Comparison of ENCODE assay signal across 8 mouse cellular contexts in the genomic region with DNA sequence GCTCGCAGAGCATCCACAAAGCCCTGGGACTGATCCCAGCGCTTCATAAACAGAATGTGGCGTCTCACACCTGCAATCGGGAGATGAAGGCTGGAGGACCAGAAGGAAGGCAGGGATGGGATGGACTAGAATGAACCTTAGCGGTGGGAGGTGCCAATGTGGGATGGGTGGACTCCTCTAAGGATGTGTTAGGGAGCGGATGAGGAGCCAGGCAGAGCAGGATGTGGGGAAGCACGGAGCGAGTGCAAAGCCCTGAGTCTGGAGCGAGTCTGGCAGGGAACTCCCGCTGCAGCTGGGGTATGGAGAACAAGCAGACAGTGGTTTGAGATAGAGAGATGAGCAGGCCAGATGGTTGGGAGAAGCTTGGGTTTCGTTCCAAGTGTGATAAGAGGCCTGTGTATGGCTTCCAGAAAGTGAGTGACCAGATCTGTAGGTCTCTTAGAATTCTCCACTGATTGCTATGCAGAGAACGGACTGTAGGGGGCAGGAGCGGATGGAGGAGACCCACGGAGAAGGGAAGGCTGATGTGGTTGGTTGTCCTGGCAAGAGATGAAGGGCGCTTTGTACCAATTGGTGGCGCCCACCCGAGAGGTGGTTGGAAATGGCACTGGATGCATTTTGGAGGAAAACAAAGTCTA. TPM values are rescaled to one million over a fixed set of nuclear protein-coding genes. Genes with fewer than 3 reads are reported as not detected.
DNase-seq lines count a peak whose midpoint lies in the region; TF ChIP-seq lines count a peak whose summit lies in the region.

No protein-coding gene starts in this region.

- peak; percentile 49; the same call in 1 of the 2 replicates for TF ChIP-seq CTCF in embryonic fibroblast, embryonic 13.5 days (IDR thresholded peaks at IDR 0.05; ENCODE audit: borderline replicate concordance, insufficient read depth, low read length)

- H3K36me3 ChIP-seq in splenic B cell, adult 2 months (ENCODE audit: control insufficient read depth, insufficient read depth, low read length, poor library complexity, severe bottlenecking): no peaks in the 10 kb centered on the region

- H3K27me3 ChIP-seq in splenic B cell, adult 2 months (ENCODE audit: control insufficient read depth, insufficient read depth, low read length, poor library complexity, severe bottlenecking): no peaks in the 10 kb centered on the region

- no peak overlapping the region for H3K4me3 ChIP-seq in embryonic fibroblast, embryonic 13.5 days (ENCODE audit: insufficient read depth, low read length)

- peak; percentile 16 for DNase-seq in gastrocnemius, adult 18-20 months (ENCODE audit: low spot score)
- DNase-seq in gastrocnemius, adult 8-10 months (ENCODE audit: low spot score in 2 of 2): no peak
- DNase-seq in 416B (ENCODE audit: low read depth): peak; percentile 58
- peak; percentile 58 to 68 for DNase-seq in adrenal gland, postnatal 36 days
- peak; percentile 39 for DNase-seq in kidney, postnatal 14 days
- peak; percentile 75 for DNase-seq in lung, postnatal 10 days
- peak; percentile 65 for DNase-seq in splenic B cell, adult 2 months (ENCODE audit: low read depth, low spot score)

- no peak for TF ChIP-seq POLR2A in embryonic fibroblast, embryonic 13.5 days (IDR thresholded peaks at IDR 0.05; ENCODE audit: low read depth, low read length)

- H3K4me1 ChIP-seq in embryonic fibroblast, embryonic 13.5 days (ENCODE audit: control insufficient read depth, insufficient read depth, low read length): no peaks in the 10 kb centered on the region

- no peak overlapping the region for H3K27ac ChIP-seq in embryonic fibroblast, embryonic 13.5 days (ENCODE audit: insufficient read depth, low read length)

RNA-seq across cellular contexts. Expression of a gene that starts 16.3 kb away (rescaled TPM):
- not detected for total RNA-seq in gastrocnemius, adult 18-20 months (2021)
- total RNA-seq in gastrocnemius, adult 8-10 months (2022): not detected
- 1 to 10 TPM in 1 of 2 experiments, under 1 TPM in 1; 0.56 to 1.5 TPM for total RNA-seq in adrenal gland, postnatal 36 days (2021)
- not detected in 2 replicates for polyA plus RNA-seq in embryonic fibroblast, embryonic 13.5 days (2011; ENCODE audit: insufficient read length, low read depth, missing spikeins)

RNA-seq across cellular contexts. Expression of a gene that starts 17.8 kb away (rescaled TPM):
- 1 to 10 TPM; 3.3 to 4.1 TPM for total RNA-seq in gastrocnemius, adult 18-20 months (2021)
- total RNA-seq in gastrocnemius, adult 8-10 months (2022): 1 to 10 TPM; 2.6 to 3.3 (median 2.8) TPM
- total RNA-seq in adrenal gland, postnatal 36 days (2021): 10 to 100 TPM; 10.2 to 11.0 TPM
- not detected in 2 replicates for polyA plus RNA-seq in embryonic fibroblast, embryonic 13.5 days (2011; ENCODE audit: insufficient read length, low read depth, missing spikeins)

RNA-seq across cellular contexts. Expression of a gene that starts 32.7 kb away (rescaled TPM):
- 10 to 100 TPM; 72.1 to 77.5 TPM for total RNA-seq in gastrocnemius, adult 18-20 months (2021)
- 10 to 100 TPM; 71.5 to 83.6 (median 81.3) TPM for total RNA-seq in gastrocnemius, adult 8-10 months (2022)
- 100 to 1,000 TPM; 175 to 226 TPM for total RNA-seq in adrenal gland, postnatal 36 days (2021)
- polyA plus RNA-seq in embryonic fibroblast, embryonic 13.5 days (2011; ENCODE audit: insufficient read length, low read depth, missing spikeins): 137 and 174 TPM in 2 replicates

Comparison
In these comparisons a context has a peak if more than half of its experiments do, and no peak if none do; other contexts are left out.
1. DNase-seq: peak in gastrocnemius, adult 18-20 months (single experiment), 416B (single experiment), adrenal gland, postnatal 36 days (2 of 2), kidney, postnatal 14 days (single experiment), lung, postnatal 10 days (single experiment) and splenic B cell, adult 2 months (single experiment); none in gastrocnemius, adult 8-10 months (0 of 2).